Mouse (Mus musculus): ENCODE measurements around the gene Gm44965. TPM values are rescaled to one million over a fixed set of nuclear protein-coding genes. Genes with fewer than 3 reads are reported as not detected.
A peak's percentile ranks its signal among the peaks of the same experiment; 100 is the strongest.

The Gm44965 gene
- polyA plus RNA-seq, 1 experiment from 2014 or later, result not detected

DNA sequence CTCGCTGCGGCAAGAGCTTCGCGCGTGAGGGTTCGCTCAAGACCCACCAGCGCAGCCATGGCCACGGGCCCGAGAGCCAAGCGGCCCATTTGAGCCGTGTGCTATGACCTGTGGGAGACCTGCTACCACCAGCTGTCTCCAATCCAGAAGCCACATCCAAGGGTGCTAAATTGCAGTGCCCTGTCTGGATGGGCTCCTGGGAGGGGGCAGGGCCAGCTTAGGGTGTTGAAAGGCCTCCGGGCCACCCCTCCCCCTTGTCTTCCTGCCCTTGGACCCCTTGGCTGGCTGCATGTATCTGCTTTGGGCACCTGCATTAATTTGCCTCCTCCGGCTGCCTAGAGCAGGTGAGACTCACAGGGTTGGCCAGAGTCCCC is 35.9 kb downstream of the Gm44965 start:
- Histone ChIP-seq H3K9me3 (no peaks in the 10 kb centered on the region), H3K27ac (no peak overlapping the region), H3K4me2 (replicated peaks) (peak overlapping the region; percentile 87), H3K9ac (peak overlapping the region; percentile 26), H3K36me3 (no peaks in the 10 kb centered on the region), H3K4me3 (replicated peaks) (peak overlapping the region; percentile 38), H3K4me1 (replicated peaks) (peaks cover 15% of the 10 kb centered on the region; the same call in 1 of the 2 replicates), H3K27me3 (replicated peaks) (peaks cover 22% of the 10 kb centered on the region)
- ATAC-seq, result peak; percentile 30
- 14% methylated on average over 13 of the region's 13 CpGs for WGBS

DNA sequence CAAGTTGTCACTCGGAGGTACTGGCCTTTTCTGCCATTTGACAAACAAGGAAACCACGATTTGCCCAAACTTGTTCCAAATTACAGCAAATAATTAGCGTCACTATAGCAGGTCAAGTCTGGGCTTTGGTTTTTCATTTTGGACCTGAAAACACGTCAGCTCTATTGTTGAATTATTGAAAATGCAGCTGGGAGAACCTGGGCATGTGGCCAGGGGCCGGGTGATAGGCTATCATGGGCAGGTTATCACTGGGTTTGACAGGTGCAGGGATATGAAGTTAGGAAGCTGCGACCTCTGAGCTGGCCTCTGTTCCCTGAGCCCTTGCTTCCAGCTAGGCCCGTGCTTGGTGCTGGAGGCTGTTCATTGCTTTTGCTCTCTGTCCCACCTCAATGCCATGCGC is 37.1 kb downstream of the Gm44965 start:
- H3K4me3 ChIP-seq (replicated peaks), result no peak overlapping the region
- peaks cover 15% of the 10 kb centered on the region; the same call in 1 of the 2 replicates for H3K4me1 ChIP-seq (replicated peaks)
- H3K36me3 ChIP-seq, result no peaks in the 10 kb centered on the region
- no peaks in the 10 kb centered on the region for H3K9me3 ChIP-seq
- H3K27ac ChIP-seq, result no peak overlapping the region
- peaks cover 18% of the 10 kb centered on the region for H3K27me3 ChIP-seq (replicated peaks)
- H3K4me2 ChIP-seq (replicated peaks), result no peak overlapping the region
- 85% methylated on average over 8 of the region's 8 CpGs for WGBS
- H3K9ac ChIP-seq, result no peak overlapping the region
- no peak for ATAC-seq

DNA sequence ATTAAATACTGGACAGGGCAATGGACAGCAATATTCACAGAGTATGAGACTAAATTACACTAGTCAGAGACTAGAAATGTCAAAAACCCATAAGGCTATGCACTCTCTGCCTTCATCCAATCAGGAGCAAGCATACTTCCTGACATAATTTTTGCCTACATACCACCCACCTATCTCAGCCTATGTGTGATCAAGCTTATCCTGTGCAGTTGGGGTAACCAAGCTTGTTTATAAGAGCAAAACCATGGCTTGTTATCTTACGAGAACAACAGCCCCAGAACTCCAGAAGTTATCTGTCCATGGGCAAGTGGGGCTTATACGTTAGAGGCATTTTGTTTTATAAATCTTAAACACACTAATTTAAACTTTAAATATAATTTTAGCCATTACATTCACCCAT is 41.4 kb downstream of the Gm44965 start:
- Histone ChIP-seq H3K9ac (no peak overlapping the region), H3K27me3 (replicated peaks) (no peaks in the 10 kb centered on the region), H3K36me3 (no peaks in the 10 kb centered on the region), H3K27ac (no peak overlapping the region), H3K9me3 (no peaks in the 10 kb centered on the region), H3K4me1 (replicated peaks) (no peaks in the 10 kb centered on the region), H3K4me2 (replicated peaks) (no peak overlapping the region), H3K4me3 (replicated peaks) (no peak overlapping the region)
- ATAC-seq, result no peak
- 75% methylated on average over 2 of the region's 2 CpGs for WGBS

DNA sequence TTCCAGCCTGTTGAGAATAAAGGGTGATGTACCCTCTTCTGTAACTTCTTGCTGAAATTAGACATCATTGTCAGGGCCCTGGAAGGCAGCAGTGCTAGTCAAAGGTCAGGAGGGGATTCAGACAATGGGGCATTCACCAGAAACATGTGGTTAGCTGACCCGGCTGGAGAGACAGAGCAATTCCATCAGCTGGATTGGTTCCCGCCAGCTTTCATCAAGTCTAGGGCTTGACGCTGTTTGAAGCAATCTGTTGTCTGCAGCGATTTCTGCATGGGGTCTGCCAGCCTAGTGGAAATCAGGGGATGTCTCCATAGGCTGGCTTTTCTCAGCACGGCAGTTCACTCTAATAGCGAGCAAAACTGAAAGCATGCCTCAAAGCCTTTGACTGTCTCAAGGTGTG is 42.8 kb downstream of the Gm44965 start:
- H3K27me3 ChIP-seq (replicated peaks), result no peaks in the 10 kb centered on the region
- no peak overlapping the region for H3K4me2 ChIP-seq (replicated peaks)
- no peak overlapping the region for H3K9ac ChIP-seq
- ATAC-seq, result no peak
- 65% methylated on average over 6 of the region's 6 CpGs for WGBS
- H3K36me3 ChIP-seq, result no peaks in the 10 kb centered on the region
- H3K9me3 ChIP-seq, result no peaks in the 10 kb centered on the region
- H3K27ac ChIP-seq, result no peak overlapping the region
- no peak overlapping the region for H3K4me3 ChIP-seq (replicated peaks)
- H3K4me1 ChIP-seq (replicated peaks), result no peaks in the 10 kb centered on the region

DNA sequence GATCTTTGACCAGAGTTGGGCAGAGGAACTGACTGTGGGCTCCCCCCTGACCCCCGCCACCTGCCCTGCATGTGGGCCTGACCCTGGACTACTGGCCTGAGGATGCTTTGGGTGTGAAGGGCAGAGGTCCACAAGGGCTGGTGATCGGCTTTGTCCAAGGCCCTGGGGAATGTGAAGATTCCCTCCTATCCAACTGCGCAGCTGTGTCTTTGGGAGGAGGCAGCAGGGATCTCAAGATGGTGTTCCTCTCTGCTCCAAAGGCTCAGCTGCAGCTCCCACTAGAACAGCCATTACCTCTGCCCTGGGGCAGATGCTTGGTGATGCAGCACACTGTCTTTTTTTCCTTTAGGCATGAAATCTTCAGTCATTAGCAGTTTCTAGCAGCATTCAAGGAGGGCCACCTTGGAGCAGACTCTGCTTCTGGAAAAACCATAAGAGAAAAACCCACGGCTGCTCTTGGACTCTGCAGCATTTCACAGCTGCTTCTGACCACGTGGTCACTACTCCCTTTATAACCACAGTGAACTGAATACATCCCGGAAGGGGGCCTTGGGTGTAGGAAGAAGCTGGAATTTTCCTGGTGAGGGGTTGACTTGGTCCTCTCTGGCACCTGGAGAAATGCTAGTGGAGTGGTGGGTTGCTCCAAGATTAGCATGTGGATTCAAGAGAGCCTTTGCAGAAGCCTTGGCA is 44.2 kb downstream of the Gm44965 start:
- Histone ChIP-seq H3K4me2 (replicated peaks) (no peak overlapping the region), H3K4me1 (replicated peaks) (no peaks in the 10 kb centered on the region), H3K9ac (no peak overlapping the region), H3K4me3 (replicated peaks) (no peak overlapping the region), H3K9me3 (no peaks in the 10 kb centered on the region), H3K36me3 (no peaks in the 10 kb centered on the region), H3K27ac (no peak overlapping the region), H3K27me3 (replicated peaks) (no peaks in the 10 kb centered on the region)
- WGBS, result 69% methylated on average over 6 of the region's 6 CpGs
- ATAC-seq, result no peak

DNA sequence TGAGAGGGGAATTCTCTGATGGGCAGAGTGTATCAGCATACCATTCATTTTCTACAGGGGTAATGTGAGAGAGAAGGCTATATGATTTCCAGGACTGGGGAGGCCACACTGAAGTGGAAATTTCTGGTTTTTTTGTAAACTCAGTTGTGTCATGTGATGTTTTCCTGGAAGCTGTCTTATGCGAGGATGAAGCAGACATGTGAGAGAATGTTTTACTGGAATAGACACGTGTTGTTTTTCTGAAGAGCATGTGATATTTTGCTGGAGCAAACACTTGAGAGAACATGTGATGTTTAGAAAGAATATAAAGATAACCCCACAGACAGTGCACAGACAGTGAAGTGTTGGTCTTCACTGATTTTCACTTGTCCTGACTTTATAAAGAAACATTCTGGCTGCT is 44.8 kb downstream of the Gm44965 start:
- Histone ChIP-seq H3K4me3 (replicated peaks) (no peak overlapping the region), H3K27me3 (replicated peaks) (no peaks in the 10 kb centered on the region), H3K4me1 (replicated peaks) (no peaks in the 10 kb centered on the region), H3K9ac (no peak overlapping the region), H3K36me3 (no peaks in the 10 kb centered on the region), H3K27ac (no peak overlapping the region), H3K4me2 (replicated peaks) (no peak overlapping the region), H3K9me3 (no peaks in the 10 kb centered on the region)
- 72% methylated on average over 2 of the region's 2 CpGs for WGBS
- no peak for ATAC-seq

DNA sequence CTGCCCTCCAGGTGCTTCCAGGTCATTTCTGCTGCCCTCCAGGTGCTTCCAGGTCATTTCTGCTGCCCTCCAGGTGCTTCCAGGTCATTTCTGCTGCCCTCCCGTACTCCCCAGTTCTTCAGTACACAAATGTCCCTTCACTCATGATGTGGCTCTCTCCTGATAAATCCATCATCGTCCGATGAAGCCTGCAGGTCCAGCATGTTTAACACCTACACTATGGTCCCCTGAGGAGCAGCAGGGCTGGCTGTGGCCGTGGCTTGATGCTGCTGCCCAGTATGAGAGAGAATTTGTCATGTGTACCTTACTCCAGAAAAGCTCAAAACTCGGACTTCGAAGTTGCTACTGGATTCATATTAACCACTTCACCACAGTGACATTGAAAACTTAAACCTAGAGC is 47.6 kb downstream of the Gm44965 start:
- Histone ChIP-seq H3K27me3 (replicated peaks) (no peaks in the 10 kb centered on the region), H3K4me2 (replicated peaks) (no peak overlapping the region), H3K4me3 (replicated peaks) (no peak overlapping the region), H3K27ac (no peak overlapping the region), H3K4me1 (replicated peaks) (no peaks in the 10 kb centered on the region), H3K9ac (no peak overlapping the region), H3K36me3 (no peaks in the 10 kb centered on the region), H3K9me3 (no peaks in the 10 kb centered on the region)
- 67% methylated on average over 6 of the region's 6 CpGs for WGBS
- ATAC-seq, result no peak

DNA sequence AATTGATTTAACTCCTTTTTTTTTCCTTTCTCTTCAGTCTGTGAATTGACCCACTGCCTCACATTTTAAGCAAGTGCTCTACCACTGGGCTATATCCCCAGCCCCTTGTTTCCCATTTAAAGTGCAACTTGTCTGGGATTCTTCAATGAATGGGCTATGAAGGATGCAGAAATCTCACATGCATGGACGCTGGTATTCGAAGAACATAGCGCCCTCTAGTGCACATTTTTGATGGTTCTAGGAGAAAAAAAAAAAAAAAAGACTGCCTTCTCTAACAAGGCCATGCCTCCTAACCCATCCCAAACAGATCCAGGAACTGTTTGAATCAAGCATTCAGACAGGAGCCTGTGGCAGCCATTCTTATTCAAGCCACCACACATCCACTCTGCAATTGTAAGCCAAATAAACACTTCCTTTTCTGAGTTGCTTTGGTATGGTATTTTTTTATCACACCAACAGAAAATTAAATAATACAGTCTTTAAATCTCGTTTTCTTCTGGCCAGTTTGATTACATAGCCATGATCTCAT is 49.1 kb downstream of the Gm44965 start:
- ATAC-seq, result no peak; the same call in 1 of the 2 replicates
- Histone ChIP-seq H3K9ac (no peak overlapping the region), H3K4me3 (replicated peaks) (no peak overlapping the region), H3K4me2 (replicated peaks) (no peak overlapping the region), H3K9me3 (no peaks in the 10 kb centered on the region), H3K36me3 (no peaks in the 10 kb centered on the region), H3K27ac (no peak overlapping the region), H3K27me3 (replicated peaks) (no peaks in the 10 kb centered on the region), H3K4me1 (replicated peaks) (no peaks in the 10 kb centered on the region)
- WGBS, result 19% methylated on average over 4 of the region's 4 CpGs

DNA sequence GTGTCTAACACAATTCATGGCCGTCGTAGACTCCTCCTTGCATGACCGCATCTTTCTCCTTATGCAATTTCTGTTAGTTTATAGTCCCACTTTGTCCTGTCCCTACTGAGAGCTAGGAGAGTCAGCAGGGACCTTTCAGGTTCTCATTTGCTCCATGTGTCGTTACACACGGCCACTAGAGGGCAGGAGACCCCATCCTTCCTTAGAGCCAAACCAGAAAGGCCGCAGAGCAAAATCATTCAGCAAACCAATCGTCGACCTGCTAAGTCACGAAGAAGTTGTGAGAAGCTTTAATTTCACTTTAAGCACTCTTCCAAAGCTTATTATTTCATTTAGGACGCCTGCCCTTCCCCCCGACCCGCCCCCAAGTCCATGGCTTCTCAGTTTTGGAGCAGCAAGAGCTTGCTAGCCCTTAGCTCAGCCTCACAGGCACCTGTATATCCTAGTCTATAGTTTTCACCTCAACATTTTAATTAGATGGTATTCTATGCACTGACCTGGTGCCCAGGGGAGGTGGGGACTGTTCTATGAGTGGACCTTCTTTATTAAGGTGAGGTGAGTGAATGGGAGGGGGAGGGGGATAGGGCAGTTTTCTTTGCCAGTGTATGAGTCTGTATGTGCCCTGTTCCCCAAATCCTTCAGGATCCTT is 52.0 kb downstream of the Gm44965 start:
- Histone ChIP-seq H3K9ac (no peak overlapping the region), H3K36me3 (no peaks in the 10 kb centered on the region), H3K27me3 (replicated peaks) (no peaks in the 10 kb centered on the region), H3K4me1 (replicated peaks) (no peaks in the 10 kb centered on the region), H3K27ac (no peak overlapping the region), H3K9me3 (no peaks in the 10 kb centered on the region), H3K4me3 (replicated peaks) (no peak overlapping the region), H3K4me2 (replicated peaks) (no peak overlapping the region)
- ATAC-seq, result peak; percentile 67; the same call in 1 of the 2 replicates
- 12% methylated on average over 12 of the region's 12 CpGs for WGBS

DNA sequence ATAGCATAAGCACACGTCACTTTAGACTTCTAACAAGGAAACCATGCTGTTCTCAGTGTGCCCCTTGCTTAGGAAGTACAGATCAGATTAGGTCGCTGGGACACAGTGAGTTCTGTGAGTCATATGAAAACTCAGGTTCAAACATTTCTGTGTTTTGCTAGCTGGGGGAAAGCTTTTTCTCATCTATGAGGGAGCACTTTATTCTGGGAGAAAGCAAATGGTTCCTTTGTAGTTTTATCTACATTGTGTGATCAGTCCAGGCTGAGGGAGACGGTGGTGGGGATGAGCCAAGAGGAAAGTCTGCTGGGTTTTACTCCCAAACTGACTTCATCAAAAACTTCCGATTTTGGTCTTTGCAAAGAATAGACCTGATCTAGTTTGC is 52.6 kb downstream of the Gm44965 start:
- Histone ChIP-seq H3K4me2 (replicated peaks) (no peak overlapping the region), H3K9ac (no peak overlapping the region), H3K36me3 (no peaks in the 10 kb centered on the region), H3K9me3 (no peaks in the 10 kb centered on the region), H3K27me3 (replicated peaks) (no peaks in the 10 kb centered on the region), H3K4me3 (replicated peaks) (no peak overlapping the region), H3K4me1 (replicated peaks) (no peaks in the 10 kb centered on the region), H3K27ac (no peak overlapping the region)
- ATAC-seq, result no peak
- WGBS, result 75% methylated on average over 4 of the region's 4 CpGs

DNA sequence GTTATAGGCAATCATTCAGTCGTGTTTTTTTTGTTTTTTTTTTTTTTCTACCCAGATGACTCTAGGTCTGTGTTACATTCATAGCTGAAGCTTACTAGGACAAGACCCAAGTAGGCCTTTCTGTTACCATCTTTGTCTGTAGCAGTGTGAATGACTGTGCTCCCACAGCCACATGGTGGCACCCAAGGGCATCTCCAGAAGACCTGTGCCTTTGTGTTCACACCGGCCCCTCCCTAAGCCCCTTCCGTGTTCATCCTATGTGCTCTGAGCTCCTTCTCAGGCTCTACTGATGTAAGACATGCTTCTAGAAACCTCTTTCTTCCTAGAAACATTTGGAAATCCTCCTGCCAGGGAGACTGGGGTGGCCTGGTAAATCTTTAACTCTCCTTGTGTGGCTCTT is 53.3 kb downstream of the Gm44965 start, which contains the start of gene Gimap8:
Gimap8 (plus strand) TSS at position 240 of the 400 bp plus-strand sequence.
- Histone ChIP-seq H3K4me3 (replicated peaks) (no peak within 1 kb of the TSS), H3K4me2 (replicated peaks) (no peak within 1 kb of the TSS)

DNA sequence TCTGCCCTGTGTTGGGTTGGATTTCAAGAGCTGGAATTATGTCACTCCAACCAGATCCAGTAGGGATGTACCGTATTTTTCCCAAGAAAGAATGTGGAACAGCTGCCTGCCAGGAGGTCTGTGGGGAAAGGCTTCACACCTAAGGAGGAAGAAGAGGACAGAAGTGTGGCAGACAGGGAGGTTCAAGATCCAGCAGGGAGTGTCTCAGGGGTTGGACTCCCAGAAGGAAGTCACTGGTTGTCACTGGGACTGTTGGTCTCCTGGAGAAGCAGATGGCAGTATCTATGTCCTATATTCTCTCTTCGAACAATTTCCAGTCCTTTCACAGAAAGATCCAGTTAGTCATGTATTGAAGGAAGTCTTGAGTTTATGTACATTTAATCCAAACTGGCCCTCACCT is 53.9 kb downstream of the Gm44965 start:
- Histone ChIP-seq H3K36me3 (no peaks in the 10 kb centered on the region), H3K4me3 (replicated peaks) (no peak overlapping the region), H3K27me3 (replicated peaks) (no peaks in the 10 kb centered on the region), H3K9ac (no peak overlapping the region), H3K27ac (no peak overlapping the region), H3K4me1 (replicated peaks) (no peaks in the 10 kb centered on the region), H3K9me3 (no peaks in the 10 kb centered on the region), H3K4me2 (replicated peaks) (no peak overlapping the region)
- 72% methylated on average over 2 of the region's 2 CpGs for WGBS
- ATAC-seq, result no peak

More for the DNA sequence above, 53.3 kb downstream of the Gm44965 start, which contains the start of gene Gimap8:
- Histone ChIP-seq H3K9me3 (no peaks in the 10 kb centered on the region), H3K9ac (no peak within 1 kb of the TSS), H3K27me3 (replicated peaks) (no peaks in the 10 kb centered on the region), H3K4me1 (replicated peaks) (no peaks in the 10 kb centered on the region), H3K36me3 (no peaks in the 10 kb centered on the region), H3K27ac (no peak within 1 kb of the TSS)
- ATAC-seq, result peak; percentile 69; the same call in 1 of the 2 replicates
- 37% methylated on average over 3 of the region's 3 CpGs for WGBS

DNA sequence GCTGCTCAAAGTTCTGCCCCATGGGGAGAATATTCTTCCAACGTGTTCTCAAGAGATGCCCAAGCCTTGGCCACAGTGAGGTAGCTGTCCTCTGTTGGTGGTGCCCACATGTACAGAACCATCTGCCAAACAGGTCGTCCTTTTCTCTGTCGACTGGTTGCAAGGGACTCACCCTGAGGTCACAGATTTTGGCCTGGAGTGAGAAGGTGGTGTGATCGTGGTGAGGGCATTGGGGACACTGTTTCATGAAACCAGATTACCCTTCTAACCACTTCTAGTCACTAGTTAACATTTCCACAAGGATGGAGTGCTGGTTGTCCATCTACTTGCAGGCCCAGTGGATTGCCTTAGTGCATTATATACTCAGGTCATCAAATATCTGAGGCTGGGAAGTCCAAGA is 55.0 kb downstream of the Gm44965 start:
- WGBS, result 86% methylated on average over 4 of the region's 4 CpGs
- Histone ChIP-seq H3K4me1 (replicated peaks) (no peaks in the 10 kb centered on the region), H3K27me3 (replicated peaks) (no peaks in the 10 kb centered on the region), H3K36me3 (no peaks in the 10 kb centered on the region), H3K4me2 (replicated peaks) (no peak overlapping the region), H3K9ac (no peak overlapping the region), H3K27ac (no peak overlapping the region), H3K9me3 (no peaks in the 10 kb centered on the region), H3K4me3 (replicated peaks) (no peak overlapping the region)
- no peak for ATAC-seq
